Mouse (Mus musculus) testis, adult 2 months (tissue): ENCODE measurements around the gene Cds2. TPM values are rescaled to one million over a fixed set of nuclear protein-coding genes. Genes with fewer than 3 reads are reported as not detected.
A peak's percentile ranks its signal among the peaks of the same experiment; 100 is the strongest.
"Not testable (repeated sequence)": the region's sequence is repeated elsewhere in the genome, so short reads cannot be mapped to it uniquely, and the experiment has no call there.

Experiments used
- H3K27ac ChIP-seq: fragments of 200-500 bp; 2 replicates; pipeline ENCODE4 v1.5.1; 2012; ENCODE audit warnings: low read depth, low read length; ENCODE audit not compliant: control insufficient read depth, insufficient read depth
- H3K27me3 ChIP-seq: fragments of 200-500 bp; 2 replicates; pipeline ENCODE4 v1.6.1; 2012; ENCODE audit warnings: mild to moderate bottlenecking, low read length, moderate library complexity; ENCODE audit not compliant: control insufficient read depth, insufficient read depth
- H3K36me3 ChIP-seq: fragments of 200-500 bp; 2 replicates; pipeline ENCODE4 v1.6.1; 2012; ENCODE audit warnings: mild to moderate bottlenecking, low read length; ENCODE audit not compliant: control insufficient read depth, insufficient read depth
- H3K4me1 ChIP-seq: fragments of 200-500 bp; 2 replicates; pipeline ENCODE4 v1.6.1; 2012; ENCODE audit warnings: low read length; ENCODE audit not compliant: control insufficient read depth, insufficient read depth
- H3K4me3 ChIP-seq: fragments of 200-500 bp; 2 replicates; pipeline ENCODE4 v1.5.1; 2012; ENCODE audit warnings: low read depth, mild to moderate bottlenecking, low read length, moderate library complexity, mixed read lengths; ENCODE audit not compliant: control insufficient read depth
- CTCF ChIP-seq: fragments of 200-500 bp; IDR thresholded peaks from 2 replicates; pipeline ENCODE4 v1.5.1; 2012; ENCODE audit warnings: low read depth, mild to moderate bottlenecking, inconsistent platforms, low read length, moderate library complexity; ENCODE audit not compliant: control insufficient read depth, insufficient read depth, insufficient replicate concordance
- POLR2A ChIP-seq: fragments of 200-500 bp; IDR thresholded peaks from 2 replicates; pipeline ENCODE4 v1.6.1; 2012; ENCODE audit warnings: low read depth, mild to moderate bottlenecking, inconsistent platforms, low read length, moderate library complexity; ENCODE audit not compliant: control insufficient read depth
- polyA plus RNA-seq: library from polyadenylated mRNA; depleted of rRNA; stranded (reverse); fragments of >200 nt; gene quantifications from 2 replicates; pipeline ENCODE4 v1.2.3, GENCODE M21; 2012

Cds2 gene
- polyA plus RNA-seq, 1 experiment: 13.1 TPM

- Histone ChIP-seq H3K27ac (peak overlapping the region; percentile 26; the same call in 1 of the 2 replicates), H3K4me3 (no peak overlapping the region), H3K4me1 (no peaks in the 10 kb centered on the region), H3K36me3 (no peaks in the 10 kb centered on the region), H3K27me3 (no peaks in the 10 kb centered on the region)
- no peak for TF ChIP-seq CTCF
- no peak for TF ChIP-seq POLR2A
These were observed 17.7 kb downstream of the Cds2 start for GRCm38 (mm10) chr2:132280518-132281120.

GRCm38 (mm10) chr2:132281560-132282452 is 18.9 kb downstream of the Cds2 start:
- H3K4me1 ChIP-seq: no peaks in the 10 kb centered on the region

GRCm38 (mm10) chr2:132282453-132283174 is 19.7 kb downstream of the Cds2 start:
- Histone ChIP-seq H3K27me3 (no peaks in the 10 kb centered on the region), H3K4me3 (no peak overlapping the region), H3K27ac (no peak overlapping the region), H3K36me3 (no peaks in the 10 kb centered on the region), H3K4me1 (no peaks in the 10 kb centered on the region)
- no peak for TF ChIP-seq POLR2A
- TF ChIP-seq CTCF: no peak

More at GRCm38 (mm10) chr2:132281560-132282452, 18.9 kb downstream of the Cds2 start:
- H3K27ac ChIP-seq: no peak overlapping the region
- TF ChIP-seq CTCF: no peak
- TF ChIP-seq POLR2A: no peak
- no peaks in the 10 kb centered on the region for H3K27me3 ChIP-seq
- no peaks in the 10 kb centered on the region for H3K36me3 ChIP-seq
- H3K4me3 ChIP-seq: no peak overlapping the region

GRCm38 (mm10) chr2:132283236-132284070 is 20.5 kb downstream of the Cds2 start:
- no peak overlapping the region for H3K4me3 ChIP-seq
- TF ChIP-seq CTCF (no peak), POLR2A (no peak)
- no peak overlapping the region for H3K27ac ChIP-seq
- H3K4me1 ChIP-seq: no peaks in the 10 kb centered on the region
- no peaks in the 10 kb centered on the region for H3K27me3 ChIP-seq
- H3K36me3 ChIP-seq: no peaks in the 10 kb centered on the region

GRCm38 (mm10) chr2:132284492-132285139 is 21.7 kb downstream of the Cds2 start:
- H3K27ac ChIP-seq: 0 out of 2 replicates have a peak overlapping the region, but pooled peaks have one; percentile 42
- H3K4me3 ChIP-seq: no peak overlapping the region
- no peaks in the 10 kb centered on the region for H3K36me3 ChIP-seq
- TF ChIP-seq POLR2A: no peak
- TF ChIP-seq CTCF: no peak
- H3K4me1 ChIP-seq: no peaks in the 10 kb centered on the region
- H3K27me3 ChIP-seq: no peaks in the 10 kb centered on the region

- H3K36me3 ChIP-seq, H3K27me3 ChIP-seq, H3K4me1 ChIP-seq, H3K27ac ChIP-seq, H3K4me3 ChIP-seq: not testable (repeated sequence)
These were observed 22.8 kb downstream of the Cds2 start for GRCm38 (mm10) chr2:132285722-132286121.
